Mouse (Mus musculus) T-helper 1 cell (primary cell): ENCODE results near the gene Enpp1.

Experiments used
- in situ Hi-C: fragments of 300-600 bp; cut with MboI, MseI; formaldehyde crosslinking; loops from one replicate; pipeline ENCODE4 v1.15.1; 2025; ENCODE audit warnings: high pct_unique_total_duplicates

Enpp1 gene

GRCm38 (mm10) chr10:24711071-24711470, 888 bp downstream of the Enpp1 start:
- in situ Hi-C loops = loop anchor here (5.0 kb wide), 1 partner anchor 49 kb away; no protein-coding TSS in a partner anchor

GRCm38 (mm10) chr10:24710361-24710760, 1.6 kb downstream of the Enpp1 start:
- in situ Hi-C loops = loop anchor here (5.0 kb wide), 1 partner anchor 48 kb away; no protein-coding TSS in a partner anchor

GRCm38 (mm10) chr10:24707745-24708144, 4.2 kb downstream of the Enpp1 start:
- in situ Hi-C loops = no loop called here

GRCm38 (mm10) chr10:24706431-24707140, 5.4 kb downstream of the Enpp1 start:
- in situ Hi-C loops = no loop called here

GRCm38 (mm10) chr10:24702698-24703097, 9.3 kb downstream of the Enpp1 start:
- in situ Hi-C loops = no loop called here

- in situ Hi-C loops = no loop called here
Measured at GRCm38 (mm10) chr10:24698131-24698775, 13.7 kb downstream of the Enpp1 start.

GRCm38 (mm10) chr10:24696761-24697160, 15.2 kb downstream of the Enpp1 start:
- in situ Hi-C loops = no loop called here

GRCm38 (mm10) chr10:24695786-24696185, 16.2 kb downstream of the Enpp1 start:
- in situ Hi-C loops = no loop called here

- in situ Hi-C loops = no loop called here
Measured at GRCm38 (mm10) chr10:24682518-24683104, 29.3 kb downstream of the Enpp1 start.

- in situ Hi-C loops = no loop called here
Measured at GRCm38 (mm10) chr10:24677681-24678080, 34.3 kb downstream of the Enpp1 start.

GRCm38 (mm10) chr10:24674261-24674660, 37.7 kb downstream of the Enpp1 start:
- in situ Hi-C loops = no loop called here

- in situ Hi-C loops = no loop called here
Measured at GRCm38 (mm10) chr10:24672948-24673347, 39.0 kb downstream of the Enpp1 start.

GRCm38 (mm10) chr10:24670548-24670947, 41.4 kb downstream of the Enpp1 start:
- in situ Hi-C loops = no loop called here

- in situ Hi-C loops = no loop called here
Measured at GRCm38 (mm10) chr10:24650990-24651569, 60.9 kb downstream of the Enpp1 start.

GRCm38 (mm10) chr10:24647996-24648738, 63.8 kb downstream of the Enpp1 start:
- in situ Hi-C loops = no loop called here

- in situ Hi-C loops = no loop called here
Measured at GRCm38 (mm10) chr10:24645169-24645568, 66.8 kb downstream of the Enpp1 start.

- in situ Hi-C loops = no loop called here
Measured at GRCm38 (mm10) chr10:24642796-24643580, 69.0 kb downstream of the Enpp1 start.

GRCm38 (mm10) chr10:24641416-24642140, 70.4 kb downstream of the Enpp1 start:
- in situ Hi-C loops = no loop called here

GRCm38 (mm10) chr10:24640186-24640875, 71.6 kb downstream of the Enpp1 start:
- in situ Hi-C loops = no loop called here
